Mouse (Mus musculus) MEL (cell line): ENCODE results near the gene Kif5c.

ENCODE experiments used
- POLR2A ChIP-seq, 2 experiments: IDR thresholded peaks; 2 replicates each; pipeline ENCODE4 v1.6.1; 2011 to 2012; ENCODE audit warnings: low read length in 2 of 2, mild to moderate bottlenecking in 2 of 2, control low read depth in 1 of 2, improper control_type of control experiment in 1 of 2, low read depth in 1 of 2, moderate library complexity in 1 of 2; ENCODE audit not compliant: control insufficient read depth in 1 of 2, insufficient read depth in 1 of 2, poor library complexity in 1 of 2
- RAD21 ChIP-seq: IDR thresholded peaks from 2 replicates; pipeline ENCODE4 v1.6.1; 2011; ENCODE audit warnings: mild to moderate bottlenecking, low read depth, low read length, improper control_type of control experiment

DNA sequence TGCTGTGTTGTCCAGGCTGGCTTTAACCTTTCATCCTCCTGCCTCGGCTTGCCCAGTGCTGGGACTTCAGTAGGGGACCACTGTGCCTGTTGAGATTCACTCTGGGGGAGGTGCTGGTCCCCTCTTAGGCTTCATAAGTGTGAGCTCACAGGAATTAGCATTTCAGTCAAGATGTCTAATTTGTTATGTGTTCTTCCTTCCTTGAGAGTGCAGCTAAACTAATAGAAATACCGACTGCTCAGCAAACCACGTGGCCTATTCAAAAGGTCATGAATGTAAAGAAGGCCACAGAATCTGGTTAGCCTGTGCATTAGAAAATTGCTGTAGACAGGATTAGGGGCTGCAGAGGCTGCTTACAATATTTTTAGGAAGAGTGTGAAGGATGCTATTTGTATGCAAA lies 99.4 kb downstream of the Kif5c start:
- TF ChIP-seq RAD21 (no peak), POLR2A (IDR thresholded peaks at IDR 0.05; ENCODE audit: control insufficient read depth in 1 of 2, insufficient read depth in 1 of 2, low read depth in 1 of 2, low read length in 2 of 2, poor library complexity in 1 of 2) (no peak)
